Mouse (Mus musculus): ENCODE measurements around the gene Ralgapa2.

DNA sequence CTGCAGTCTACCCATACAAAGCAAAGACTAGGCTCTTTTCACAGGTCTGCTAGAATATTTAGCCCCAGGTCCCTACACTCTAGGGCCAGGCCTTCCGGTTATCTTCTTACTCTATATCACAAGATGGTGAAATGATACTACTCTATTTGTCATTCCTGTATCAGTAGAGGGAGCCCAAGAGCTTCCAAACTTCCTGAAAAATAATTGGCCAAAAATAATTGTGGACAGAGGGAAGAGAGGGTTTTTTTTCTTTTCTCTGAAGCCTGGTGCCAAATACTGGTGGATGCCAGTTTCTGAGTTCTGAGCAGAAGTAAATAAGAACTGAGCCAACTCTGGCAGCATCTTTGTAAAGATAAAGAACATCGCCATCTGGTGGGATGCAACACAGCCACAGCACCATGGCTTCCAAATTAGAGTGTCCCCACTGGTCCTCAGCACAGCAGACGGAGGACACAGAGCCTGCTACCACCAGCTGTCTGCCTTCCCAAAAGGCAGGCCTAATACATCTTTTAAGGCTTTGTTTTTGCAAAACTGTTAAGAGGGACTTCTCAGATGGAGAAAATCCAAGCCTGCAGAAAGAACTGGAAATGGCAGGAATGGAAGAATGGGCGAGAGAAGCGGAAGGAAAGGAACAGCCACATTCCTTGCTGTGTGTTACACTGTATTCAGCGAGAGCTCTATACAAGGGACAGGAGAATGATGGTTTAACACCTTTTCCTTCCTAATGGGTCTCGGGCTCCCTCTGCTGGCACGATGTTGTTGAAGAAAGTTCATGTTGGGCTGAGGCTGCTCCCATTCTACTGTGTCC is 97.5 kb downstream of the Ralgapa2 start:
- TF ChIP-seq CTCF (IDR thresholded peaks at IDR 0.05; ENCODE audit: borderline replicate concordance, insufficient read depth, low read depth, low read length) (peak; percentile 80), POLR2A (IDR thresholded peaks at IDR 0.05; ENCODE audit: borderline replicate concordance, insufficient read depth, low read length) (no peak)

All from cerebellum, adult 2 months (tissue).